Mouse (Mus musculus): ENCODE measurements around the gene Gpr3. TPM values are rescaled to one million over a fixed set of nuclear protein-coding genes. Genes with fewer than 3 reads are reported as not detected.

Gene Gpr3
- polyA plus RNA-seq, 1 experiment from 2014 or later = 0.34 TPM

DNA sequence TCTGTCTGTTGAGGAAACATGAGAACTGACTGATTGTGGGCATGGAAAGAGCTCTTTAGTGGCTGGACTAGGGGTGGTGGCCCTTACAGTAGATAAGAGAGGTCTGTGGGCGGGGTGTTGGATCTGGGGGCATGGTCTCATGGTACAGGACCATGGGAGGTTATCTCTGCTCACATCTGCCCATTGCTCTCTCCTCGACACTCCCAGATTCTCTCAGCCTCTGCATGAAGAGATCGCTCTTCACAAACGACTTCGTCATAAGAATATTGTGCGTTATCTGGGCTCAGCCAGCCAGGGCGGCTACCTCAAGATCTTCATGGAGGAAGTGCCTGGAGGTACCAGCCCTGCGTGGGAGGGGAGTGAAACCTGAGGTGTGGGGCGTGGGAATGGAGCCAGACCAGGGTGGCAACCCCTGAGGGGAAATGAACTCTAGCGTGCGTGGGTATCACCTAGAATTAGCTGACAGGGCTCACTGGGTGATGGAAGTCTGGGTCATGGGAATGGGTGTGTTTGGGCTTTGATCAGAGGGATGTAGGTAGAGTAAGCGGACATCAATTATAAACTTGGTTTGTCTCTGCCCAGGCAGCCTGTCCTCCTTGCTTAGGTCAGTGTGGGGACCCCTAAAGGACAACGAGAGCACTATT is 35.6 kb upstream of the Gpr3 start:
- WGBS = 58% methylated on average over 13 of the region's 13 CpGs
- Histone ChIP-seq H3K36me3 (no peaks in the 10 kb centered on the region), H3K4me2 (no peak overlapping the region), H3K27me3 (peaks cover 81% of the 10 kb centered on the region), H3K9ac (no peak overlapping the region), H3K27ac (no peak overlapping the region), H3K9me3 (replicated peaks) (no peaks in the 10 kb centered on the region), H3K4me1 (replicated peaks) (peaks cover 21% of the 10 kb centered on the region), H3K4me3 (no peak overlapping the region)
- no peak for ATAC-seq (replicated peaks; ENCODE audit: insufficient number of reproducible peaks, insufficient read depth, low FRiP score, low read depth)

DNA sequence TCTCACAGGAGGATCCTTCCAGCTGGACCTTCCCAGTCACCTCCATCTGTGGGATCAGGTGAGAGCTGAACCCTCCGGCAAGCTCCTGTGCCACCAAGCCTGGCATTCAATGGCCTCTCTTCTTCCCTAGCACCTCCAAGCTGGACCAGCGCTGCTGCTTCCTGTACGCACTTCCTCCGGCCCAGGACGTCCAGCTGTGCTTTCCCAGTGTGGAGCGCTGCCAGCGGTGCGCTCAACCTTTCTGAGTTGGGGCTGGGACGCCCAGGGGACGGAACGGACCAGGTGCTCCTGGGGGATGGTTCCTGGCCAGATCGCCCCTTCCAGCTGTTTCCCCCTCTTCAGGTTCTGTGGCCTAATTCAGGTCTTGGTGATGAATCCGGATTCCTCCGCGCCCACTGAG is 34.7 kb upstream of the Gpr3 start:
- no peak overlapping the region for H3K27ac ChIP-seq
- 26% methylated on average over 15 of the region's 15 CpGs for WGBS
- H3K36me3 ChIP-seq = no peaks in the 10 kb centered on the region
- H3K9ac ChIP-seq = no peak overlapping the region
- H3K4me1 ChIP-seq (replicated peaks) = peaks cover 21% of the 10 kb centered on the region
- H3K9me3 ChIP-seq (replicated peaks) = no peaks in the 10 kb centered on the region
- no peak overlapping the region; the same call in 1 of the 2 replicates for H3K4me2 ChIP-seq
- peaks cover 79% of the 10 kb centered on the region for H3K27me3 ChIP-seq
- H3K4me3 ChIP-seq = no peak overlapping the region
- no peak for ATAC-seq (replicated peaks; ENCODE audit: insufficient number of reproducible peaks, insufficient read depth, low FRiP score, low read depth)

DNA sequence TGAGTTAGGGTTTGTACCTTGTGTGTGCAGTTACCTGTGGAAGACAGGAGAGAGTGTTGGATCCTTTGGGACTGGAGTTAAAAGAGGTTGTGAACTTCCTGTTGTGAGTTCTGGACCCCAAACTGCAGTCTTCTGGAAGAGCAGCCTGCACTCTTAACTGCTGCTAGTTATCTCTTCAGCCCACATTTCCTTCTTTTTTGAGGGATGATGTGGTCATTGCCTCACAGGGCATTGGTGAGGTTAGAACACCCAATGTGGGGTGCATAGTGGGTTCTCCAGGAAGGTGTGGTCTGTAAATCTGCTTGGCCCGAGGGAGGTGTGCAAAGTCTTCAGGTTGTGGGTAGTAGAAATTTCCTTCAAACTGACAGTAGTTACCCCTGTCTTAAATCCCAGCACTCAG is 32.0 kb upstream of the Gpr3 start:
- WGBS = 55% methylated on average over 1 of the region's 1 CpGs
- ATAC-seq (replicated peaks; ENCODE audit: insufficient number of reproducible peaks, insufficient read depth, low FRiP score, low read depth) = no peak
- H3K4me1 ChIP-seq (replicated peaks) = peaks cover 19% of the 10 kb centered on the region
- no peak overlapping the region for H3K4me3 ChIP-seq
- H3K9ac ChIP-seq = no peak overlapping the region
- H3K4me2 ChIP-seq = no peak overlapping the region
- H3K36me3 ChIP-seq = no peaks in the 10 kb centered on the region
- peaks cover 51% of the 10 kb centered on the region for H3K27me3 ChIP-seq
- no peaks in the 10 kb centered on the region for H3K9me3 ChIP-seq (replicated peaks)
- no peak overlapping the region for H3K27ac ChIP-seq

DNA sequence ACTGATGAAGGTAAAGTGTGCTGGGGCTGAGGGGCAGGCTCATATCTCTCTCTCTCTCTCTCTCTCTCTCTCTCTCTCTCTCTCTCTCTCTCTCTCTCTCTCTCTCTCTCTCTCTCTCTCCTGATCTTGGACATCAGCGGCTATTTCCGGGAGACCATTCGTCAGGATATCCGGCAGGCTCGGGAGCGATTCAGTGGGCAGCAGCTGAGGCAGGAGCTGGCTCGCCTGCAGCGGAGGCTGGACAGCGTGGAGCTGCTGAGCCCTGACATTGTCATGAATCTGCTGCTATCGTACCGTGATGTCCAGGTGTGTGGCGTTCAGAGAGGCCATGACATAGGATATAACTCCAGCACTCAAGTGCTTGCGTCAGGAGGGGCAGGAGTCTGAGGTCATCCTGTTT is 31.2 kb upstream of the Gpr3 start:
- H3K4me2 ChIP-seq = no peak overlapping the region
- no peak overlapping the region for H3K9ac ChIP-seq
- peaks cover 44% of the 10 kb centered on the region for H3K27me3 ChIP-seq

DNA sequence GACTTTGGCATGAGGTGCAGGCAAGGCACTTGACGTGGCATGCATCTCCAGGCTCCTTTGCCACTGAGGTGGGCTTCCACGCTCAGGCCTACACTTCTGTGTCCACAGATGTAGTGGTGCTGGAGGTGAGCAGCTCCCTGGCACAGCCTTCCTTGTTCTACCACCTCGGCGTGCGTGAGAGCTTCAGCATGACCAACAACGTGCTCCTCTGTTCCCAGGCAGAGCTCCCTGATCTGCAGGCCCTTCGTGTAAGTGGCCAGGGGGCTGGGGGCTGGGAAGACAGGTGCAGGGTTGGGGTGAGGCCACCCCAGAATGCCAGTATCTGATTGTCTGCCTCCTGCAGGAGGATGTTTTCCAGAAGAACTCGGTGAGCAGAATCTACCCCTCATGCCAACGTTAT is 30.4 kb upstream of the Gpr3 start:
- Histone ChIP-seq H3K4me2 (no peak overlapping the region), H3K9ac (no peak overlapping the region), H3K9me3 (replicated peaks) (no peaks in the 10 kb centered on the region), H3K36me3 (no peaks in the 10 kb centered on the region), H3K4me3 (no peak overlapping the region), H3K27ac (no peak overlapping the region), H3K4me1 (replicated peaks) (peaks cover 19% of the 10 kb centered on the region), H3K27me3 (peaks cover 36% of the 10 kb centered on the region)
- 68% methylated on average over 9 of the region's 9 CpGs for WGBS
- no peak for ATAC-seq (replicated peaks; ENCODE audit: insufficient number of reproducible peaks, insufficient read depth, low FRiP score, low read depth)

More for the DNA sequence above, 31.2 kb upstream of the Gpr3 start:
- Histone ChIP-seq H3K4me1 (replicated peaks) (peaks cover 19% of the 10 kb centered on the region), H3K4me3 (no peak overlapping the region), H3K9me3 (replicated peaks) (no peaks in the 10 kb centered on the region), H3K27ac (no peak overlapping the region), H3K36me3 (no peaks in the 10 kb centered on the region)
- WGBS = 33% methylated on average over 13 of the region's 13 CpGs
- ATAC-seq (replicated peaks; ENCODE audit: insufficient number of reproducible peaks, insufficient read depth, low FRiP score, low read depth) = no peak

DNA sequence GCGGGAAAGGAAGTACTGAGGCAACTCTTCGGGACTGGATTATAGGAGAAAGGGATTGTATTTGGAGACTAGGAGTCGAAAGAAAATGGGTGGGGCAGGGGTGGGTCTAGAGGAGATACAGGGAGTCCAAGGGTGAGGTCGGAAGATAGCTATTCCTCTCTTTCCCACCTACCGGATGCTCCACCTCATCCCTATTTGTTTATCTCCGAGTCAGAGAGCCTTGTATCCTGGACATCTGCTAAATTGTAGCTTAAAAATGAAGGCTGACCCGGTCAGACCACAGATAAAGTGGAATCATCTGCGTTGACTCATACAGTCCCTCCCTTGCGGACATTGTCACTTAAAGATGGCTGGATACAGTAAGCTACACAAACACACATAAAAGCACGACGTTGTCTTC is 29.6 kb upstream of the Gpr3 start:
- no peak overlapping the region for H3K9ac ChIP-seq
- peak overlapping the region; percentile 90 for H3K4me2 ChIP-seq
- H3K27me3 ChIP-seq = peaks cover 28% of the 10 kb centered on the region
- 26% methylated on average over 11 of the region's 11 CpGs for WGBS
- no peaks in the 10 kb centered on the region for H3K9me3 ChIP-seq (replicated peaks)
- no peak for ATAC-seq (replicated peaks; ENCODE audit: insufficient number of reproducible peaks, insufficient read depth, low FRiP score, low read depth)
- no peak overlapping the region for H3K27ac ChIP-seq
- H3K4me3 ChIP-seq = peak overlapping the region; percentile 65
- peaks cover 14% of the 10 kb centered on the region for H3K4me1 ChIP-seq (replicated peaks)
- no peaks in the 10 kb centered on the region for H3K36me3 ChIP-seq

DNA sequence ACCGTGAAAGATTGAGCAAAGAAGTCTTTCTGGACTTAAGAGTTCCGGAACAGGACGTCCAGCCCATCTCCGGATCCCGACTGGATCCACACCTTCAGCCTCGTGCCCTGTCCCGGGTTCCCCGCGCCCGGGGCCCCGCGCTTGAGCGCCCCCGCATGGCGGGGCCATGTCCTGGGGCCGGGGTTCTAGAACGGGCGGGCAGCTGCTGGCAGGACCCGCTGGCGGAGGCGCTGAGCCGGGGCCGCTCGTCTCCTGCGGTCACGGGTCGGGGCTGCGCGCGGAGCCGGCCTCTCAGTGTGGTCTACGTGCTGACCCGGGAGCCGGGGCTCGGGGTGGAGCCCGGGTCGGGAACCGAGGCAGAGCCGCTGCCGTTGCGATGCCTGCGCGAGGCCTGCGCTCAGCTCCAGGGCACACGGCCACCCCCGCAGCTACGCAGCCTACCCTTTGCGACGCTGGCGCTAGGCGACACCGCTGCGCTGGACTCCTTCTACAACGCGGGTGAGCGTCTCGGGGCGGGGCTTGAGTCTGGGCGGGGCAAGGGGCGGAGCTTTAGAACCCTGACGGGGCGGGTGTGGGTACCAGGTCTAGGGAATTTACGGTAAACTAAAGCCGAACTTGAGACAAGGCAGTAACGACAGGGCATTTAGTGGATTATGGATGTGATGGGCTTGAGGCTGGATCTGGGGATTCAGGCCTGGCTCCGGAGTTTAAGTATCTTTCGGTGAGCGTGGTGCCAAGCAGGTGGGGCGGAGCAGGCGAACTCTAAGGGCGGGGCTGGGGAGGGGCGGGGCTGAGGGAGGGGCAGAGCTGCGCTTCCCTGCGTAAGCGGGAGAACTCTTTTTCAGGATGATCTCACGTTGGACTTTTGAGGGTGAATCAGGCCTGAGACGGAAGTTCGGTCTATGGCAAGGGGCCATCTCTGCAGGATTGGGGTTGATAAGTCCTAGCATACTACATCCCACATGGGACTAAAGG is 28.9 kb upstream of the Gpr3 start:
- peaks cover 24% of the 10 kb centered on the region for H3K27me3 ChIP-seq
- no peaks in the 10 kb centered on the region for H3K9me3 ChIP-seq (replicated peaks)
- H3K9ac ChIP-seq = peak overlapping the region; percentile 67
- peak overlapping the region; percentile 90 for H3K4me2 ChIP-seq
- H3K4me3 ChIP-seq = peak overlapping the region; percentile 65
- no peaks in the 10 kb centered on the region for H3K36me3 ChIP-seq
- WGBS = under 1% methylated on average over 78 of the region's 78 CpGs
- H3K4me1 ChIP-seq (replicated peaks) = peaks cover 14% of the 10 kb centered on the region
- peak; percentile 89 for ATAC-seq (replicated peaks; ENCODE audit: insufficient number of reproducible peaks, insufficient read depth, low FRiP score, low read depth)
- peak overlapping the region; percentile 78 for H3K27ac ChIP-seq

DNA sequence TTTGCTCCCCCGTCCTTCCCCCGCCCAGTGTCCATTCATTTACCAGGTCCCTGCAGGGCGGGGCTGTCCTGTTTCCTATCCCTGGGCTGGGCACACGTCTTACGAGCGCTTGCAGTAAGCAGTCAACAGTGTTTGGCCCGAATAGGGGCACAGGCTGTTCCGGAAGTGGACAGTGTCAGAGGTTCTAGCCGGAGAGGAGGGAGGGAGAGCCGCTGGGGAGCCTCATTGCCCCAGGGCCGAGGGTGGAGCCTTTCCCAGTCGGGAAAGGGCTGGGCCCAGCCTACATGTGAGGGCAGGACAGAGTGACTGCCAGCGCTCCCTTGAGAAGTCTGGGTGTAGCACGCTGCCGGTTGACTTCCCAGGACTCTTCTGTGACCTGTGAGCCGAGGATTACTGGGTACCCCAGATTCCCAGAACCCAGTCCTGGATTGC is 28.2 kb upstream of the Gpr3 start, which contains the start of gene Map3k6:
Map3k6 (plus strand) TSS at position 329 of the 432 bp plus-strand sequence.
- 11% methylated on average over 16 of the region's 16 CpGs for WGBS
- peak within 1 kb of the TSS; percentile 67 for H3K9ac ChIP-seq
- H3K4me1 ChIP-seq (replicated peaks) = peaks cover 14% of the 10 kb centered on the region
- peak within 1 kb of the TSS; percentile 78 for H3K27ac ChIP-seq
- peaks cover 17% of the 10 kb centered on the region for H3K27me3 ChIP-seq
- H3K9me3 ChIP-seq (replicated peaks) = no peaks in the 10 kb centered on the region
- H3K4me2 ChIP-seq = peak within 1 kb of the TSS; percentile 90
- peak within 1 kb of the TSS; percentile 65 for H3K4me3 ChIP-seq
- H3K36me3 ChIP-seq = no peaks in the 10 kb centered on the region
- peak; percentile 54 for ATAC-seq (replicated peaks; ENCODE audit: insufficient number of reproducible peaks, insufficient read depth, low FRiP score, low read depth)

DNA sequence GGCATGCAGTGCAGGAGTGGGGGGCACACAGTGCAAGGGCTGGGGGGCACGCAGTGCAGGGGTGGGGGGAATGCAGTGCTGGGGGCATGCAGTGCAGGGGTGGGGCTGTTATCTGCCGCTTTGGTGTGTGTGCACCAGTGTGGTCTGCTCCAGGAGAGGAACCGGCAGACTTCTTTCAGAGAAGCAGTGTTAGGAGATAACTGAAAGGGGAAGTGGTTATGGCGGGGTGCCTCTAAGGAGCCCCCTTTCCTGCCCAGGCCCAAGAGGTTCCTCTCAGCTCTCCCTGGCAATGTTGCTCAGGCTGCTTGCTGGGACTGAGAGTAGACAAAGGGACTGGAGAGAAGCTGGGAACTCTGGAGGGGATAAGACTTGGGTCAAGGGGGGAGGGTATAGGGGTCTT is 25.6 kb upstream of the Gpr3 start:
- no peak for ATAC-seq (replicated peaks; ENCODE audit: insufficient number of reproducible peaks, insufficient read depth, low FRiP score, low read depth)
- H3K9me3 ChIP-seq (replicated peaks) = no peaks in the 10 kb centered on the region
- peaks cover 17% of the 10 kb centered on the region for H3K4me1 ChIP-seq (replicated peaks)
- H3K27ac ChIP-seq = no peak overlapping the region
- H3K36me3 ChIP-seq = no peaks in the 10 kb centered on the region
- 45% methylated on average over 4 of the region's 4 CpGs for WGBS
- H3K4me3 ChIP-seq = no peak overlapping the region
- H3K27me3 ChIP-seq = peaks cover 9% of the 10 kb centered on the region
- no peak overlapping the region for H3K4me2 ChIP-seq
- no peak overlapping the region for H3K9ac ChIP-seq

DNA sequence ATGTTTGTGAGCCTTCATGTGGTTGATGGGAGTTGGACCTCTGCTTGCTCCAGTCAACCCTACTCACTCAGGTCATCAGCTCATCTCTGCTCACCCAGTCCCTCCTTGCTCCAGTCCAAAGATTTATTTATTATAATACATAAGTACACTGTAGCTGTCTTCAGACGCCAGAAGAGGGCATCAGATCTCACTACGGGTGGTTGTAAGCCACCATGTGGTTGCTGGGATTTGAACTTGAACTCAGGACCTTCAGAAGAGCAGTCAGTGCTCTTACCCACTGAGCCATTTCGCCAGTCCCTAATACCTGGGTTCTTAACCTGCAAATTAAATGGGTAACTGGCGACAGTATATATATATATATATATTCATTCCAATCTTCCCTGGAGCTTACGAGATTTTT is 23.1 kb upstream of the Gpr3 start:
- Histone ChIP-seq H3K27ac (no peak overlapping the region), H3K36me3 (no peaks in the 10 kb centered on the region), H3K9ac (no peak overlapping the region), H3K4me1 (replicated peaks) (peaks cover 5% of the 10 kb centered on the region), H3K4me2 (no peak overlapping the region), H3K27me3 (peaks cover 3% of the 10 kb centered on the region; the same call in 1 of the 2 replicates), H3K4me3 (no peak overlapping the region), H3K9me3 (replicated peaks) (no peaks in the 10 kb centered on the region)
- ATAC-seq (replicated peaks; ENCODE audit: insufficient number of reproducible peaks, insufficient read depth, low FRiP score, low read depth) = no peak
- WGBS = 75% methylated on average over 5 of the region's 5 CpGs

DNA sequence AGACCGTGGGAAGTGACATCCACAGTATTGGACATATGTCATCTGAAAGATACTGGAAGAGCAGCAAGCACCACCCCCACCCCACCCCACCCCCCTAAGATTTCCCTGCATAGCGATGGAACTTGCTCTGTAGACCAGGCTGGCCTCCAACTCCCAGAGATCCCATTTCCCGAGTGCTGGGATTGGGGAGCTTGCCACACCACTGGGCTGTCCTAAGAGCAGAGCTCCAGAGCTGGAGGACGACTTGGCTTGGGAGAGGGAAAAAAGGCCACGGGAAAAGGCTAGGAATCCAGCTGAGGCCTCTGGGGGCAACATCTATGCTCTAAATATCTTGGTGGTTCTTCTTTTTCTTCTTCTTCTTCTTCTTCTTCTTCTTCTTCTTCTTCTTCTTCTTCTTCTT is 22.4 kb upstream of the Gpr3 start:
- Histone ChIP-seq H3K4me1 (replicated peaks) (peaks cover 3% of the 10 kb centered on the region), H3K4me2 (no peak overlapping the region), H3K27ac (no peak overlapping the region), H3K9me3 (replicated peaks) (no peaks in the 10 kb centered on the region), H3K27me3 (peaks cover 3% of the 10 kb centered on the region; the same call in 1 of the 2 replicates), H3K4me3 (no peak overlapping the region), H3K9ac (no peak overlapping the region), H3K36me3 (no peaks in the 10 kb centered on the region)
- ATAC-seq (replicated peaks; ENCODE audit: insufficient number of reproducible peaks, insufficient read depth, low FRiP score, low read depth) = no peak
- 46% methylated on average over 5 of the region's 5 CpGs for WGBS
